Mouse (Mus musculus) limb, embryonic 13.5 days (tissue): ENCODE results near the gene Reln. TPM values are rescaled to one million over a fixed set of nuclear protein-coding genes. Genes with fewer than 3 reads are reported as not detected.

Experiments used
- ATAC-seq: fragments of 200-750 bp; cut with Nextera tagmentation; 2 replicates; pipeline ENCODE4 v1.8.0; 2017; ENCODE audit warnings: low read depth, moderate number of reproducible peaks, moderate TSS enrichment; ENCODE audit not compliant: low FRiP score
- H3K27ac ChIP-seq: fragments of 300-500 bp; sonication (generic); 2 replicates; pipeline ENCODE4 v1.5.1; 2015; ENCODE audit warnings: inconsistent platforms, mild to moderate bottlenecking, moderate library complexity
- H3K27me3 ChIP-seq: fragments of 300-500 bp; sonication (generic); 2 replicates; pipeline ENCODE4 v1.6.1; 2015; ENCODE audit warnings: mild to moderate bottlenecking, inconsistent platforms
- H3K36me3 ChIP-seq: fragments of 300-500 bp; sonication (generic); 2 replicates; pipeline ENCODE4 v1.6.1; 2015; ENCODE audit warnings: inconsistent platforms, mild to moderate bottlenecking, moderate library complexity
- H3K4me1 ChIP-seq: fragments of 300-500 bp; sonication (generic); 2 replicates; pipeline ENCODE4 v1.6.1; 2015; ENCODE audit warnings: inconsistent platforms
- H3K4me2 ChIP-seq: fragments of 300-500 bp; sonication (generic); replicated peaks from 2 replicates; pipeline ENCODE4 v1.6.1; 2015; ENCODE audit warnings: inconsistent platforms, mild to moderate bottlenecking, moderate library complexity
- H3K4me3 ChIP-seq: fragments of 300-500 bp; sonication (generic); 2 replicates; pipeline ENCODE4 v1.5.1; 2015; ENCODE audit warnings: moderate library complexity, mild to moderate bottlenecking, inconsistent platforms
- H3K9ac ChIP-seq: fragments of 300-500 bp; sonication (generic); 2 replicates; pipeline ENCODE4 v1.6.1; 2015; ENCODE audit warnings: mild to moderate bottlenecking, inconsistent platforms
- H3K9me3 ChIP-seq: fragments of 300-500 bp; sonication (generic); 2 replicates; pipeline ENCODE4 v1.6.1; 2016; ENCODE audit warnings: inconsistent platforms
- WGBS: fragments of 180-500 bp; shearing (Covaris S2); methylation state at CpG from one replicate; pipeline ENCODE4 v1.1.7; 2015; 5-methylcytosine and 5-hydroxymethylcytosine counted together
- polyA plus RNA-seq: library from polyadenylated mRNA; unstranded; fragments of >200 nt; fragmentation: Nextera tagmentation; extraction: Ambion mirVana; gene quantifications from 2 replicates; pipeline ENCODE4 v1.2.1, GENCODE M21; 2015

The Reln gene
- polyA plus RNA-seq, 1 experiment from 2014 or later = 2.3 TPM

- Histone ChIP-seq H3K27ac (no peak overlapping the region), H3K9me3 (no peaks in the 10 kb centered on the region), H3K4me3 (no peak overlapping the region), H3K9ac (no peak overlapping the region), H3K4me1 (no peaks in the 10 kb centered on the region), H3K36me3 (no peaks in the 10 kb centered on the region), H3K4me2 (no peak overlapping the region), H3K27me3 (no peaks in the 10 kb centered on the region)
- 66% methylated on average over 12 of the region's 12 CpGs for WGBS
- no peak for ATAC-seq
Observed at GRCm38 (mm10) chr5:21901411-21901810, 443.1 kb downstream of the Reln start.

GRCm38 (mm10) chr5:21900891-21901290, 443.6 kb downstream of the Reln start:
- H3K9ac ChIP-seq = no peak overlapping the region
- H3K27ac ChIP-seq = no peak overlapping the region
- no peaks in the 10 kb centered on the region for H3K27me3 ChIP-seq
- H3K4me3 ChIP-seq = no peak overlapping the region
- ATAC-seq = no peak
- H3K9me3 ChIP-seq = no peaks in the 10 kb centered on the region
- 76% methylated on average over 6 of the region's 6 CpGs for WGBS
- H3K36me3 ChIP-seq = no peaks in the 10 kb centered on the region
- no peaks in the 10 kb centered on the region for H3K4me1 ChIP-seq
- H3K4me2 ChIP-seq = no peak overlapping the region

GRCm38 (mm10) chr5:21898875-21899274, 445.6 kb downstream of the Reln start:
- H3K9ac ChIP-seq = no peak overlapping the region
- no peak overlapping the region for H3K27ac ChIP-seq
- ATAC-seq = no peak
- H3K4me3 ChIP-seq = no peak overlapping the region
- H3K27me3 ChIP-seq = no peaks in the 10 kb centered on the region
- H3K9me3 ChIP-seq = no peaks in the 10 kb centered on the region
- 87% methylated on average over 6 of the region's 6 CpGs for WGBS
- no peak overlapping the region for H3K4me2 ChIP-seq
- no peaks in the 10 kb centered on the region for H3K4me1 ChIP-seq
- H3K36me3 ChIP-seq = no peaks in the 10 kb centered on the region

DNA sequence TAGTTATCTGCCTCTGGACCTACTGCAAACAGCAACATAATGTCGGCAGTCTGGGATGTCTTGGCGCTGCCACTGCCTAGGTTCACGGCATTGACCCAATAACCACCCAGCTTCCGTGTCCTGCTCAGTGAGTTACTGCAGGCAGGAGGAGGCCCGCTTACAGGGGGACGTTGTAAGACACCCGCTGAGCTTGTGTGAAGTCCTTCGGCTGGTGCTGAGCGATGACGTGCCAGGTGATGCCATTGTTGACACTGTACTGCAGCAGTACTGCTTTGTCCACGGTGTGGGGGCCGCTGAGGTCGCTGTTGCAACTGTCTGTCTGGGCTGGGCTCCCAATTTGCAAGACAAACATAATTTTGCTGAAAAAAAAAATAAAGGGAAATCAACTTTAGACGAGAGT, 447.9 kb downstream of the Reln start:
- Histone ChIP-seq H3K27ac (no peak overlapping the region), H3K36me3 (no peaks in the 10 kb centered on the region), H3K4me2 (no peak overlapping the region), H3K27me3 (no peaks in the 10 kb centered on the region), H3K9me3 (no peaks in the 10 kb centered on the region), H3K4me3 (no peak overlapping the region), H3K4me1 (no peaks in the 10 kb centered on the region), H3K9ac (no peak overlapping the region)
- ATAC-seq = no peak
- 77% methylated on average over 14 of the region's 14 CpGs for WGBS

GRCm38 (mm10) chr5:21894168-21894567, 450.3 kb downstream of the Reln start:
- Histone ChIP-seq H3K9ac (no peak overlapping the region), H3K4me2 (no peak overlapping the region), H3K9me3 (no peaks in the 10 kb centered on the region), H3K27ac (no peak overlapping the region), H3K36me3 (no peaks in the 10 kb centered on the region), H3K27me3 (no peaks in the 10 kb centered on the region), H3K4me3 (no peak overlapping the region), H3K4me1 (no peaks in the 10 kb centered on the region)
- no peak for ATAC-seq
- 80% methylated on average over 3 of the region's 3 CpGs for WGBS

DNA sequence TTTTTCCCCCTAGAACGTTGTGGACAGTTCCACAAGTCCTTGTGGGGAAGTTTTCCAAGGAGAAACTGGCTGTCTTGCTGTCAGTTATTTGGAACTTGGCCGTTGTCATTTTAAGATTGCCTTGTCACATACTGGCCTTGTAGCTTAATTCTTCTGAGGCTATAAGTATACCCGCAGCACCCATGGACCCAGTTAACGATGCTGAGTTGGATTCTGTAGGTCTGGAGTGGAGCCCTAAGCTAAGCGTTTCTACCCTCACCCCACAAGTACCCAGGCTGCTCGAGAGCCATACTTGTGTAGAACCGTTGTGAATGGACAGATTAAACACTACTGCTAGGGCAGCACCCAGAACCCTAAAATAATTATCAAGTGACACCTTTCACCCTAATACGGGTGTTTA, 477.8 kb downstream of the Reln start:
- WGBS = 63% methylated on average over 8 of the region's 8 CpGs
- Histone ChIP-seq H3K9ac (no peak overlapping the region), H3K36me3 (no peaks in the 10 kb centered on the region), H3K4me2 (no peak overlapping the region; the same call in 1 of the 2 replicates), H3K4me3 (no peak overlapping the region), H3K4me1 (peaks cover 15% of the 10 kb centered on the region), H3K27ac (no peak overlapping the region), H3K27me3 (0 out of 2 replicates have a peak, but pooled peaks cover 3% of the 10 kb centered on the region), H3K9me3 (no peaks in the 10 kb centered on the region)
- ATAC-seq = no peak

GRCm38 (mm10) chr5:21866311-21866712, 478.2 kb downstream of the Reln start:
- WGBS = 9% methylated on average over 6 of the region's 6 CpGs
- H3K4me3 ChIP-seq = peak overlapping the region; percentile 33; the same call in 1 of the 2 replicates

GRCm38 (mm10) chr5:21865346-21866107, 479.0 kb downstream of the Reln start, which contains the start of gene Slc26a5:
Slc26a5 (minus strand) TSS chr5:21865604.
- 0 out of 2 replicates have a peak, but pooled peaks cover 3% of the 10 kb centered on the region for H3K27me3 ChIP-seq
- ATAC-seq = peak; percentile 80
- peak within 1 kb of the TSS; percentile 67 for H3K4me2 ChIP-seq
- no peaks in the 10 kb centered on the region for H3K36me3 ChIP-seq
- H3K27ac ChIP-seq = no peak within 1 kb of the TSS
- H3K4me1 ChIP-seq = peaks cover 15% of the 10 kb centered on the region
- 1% methylated on average over 27 of the region's 29 CpGs for WGBS
- H3K9ac ChIP-seq = peak within 1 kb of the TSS; percentile 36; the same call in 1 of the 2 replicates
- H3K9me3 ChIP-seq = no peaks in the 10 kb centered on the region
- H3K4me3 ChIP-seq = peak within 1 kb of the TSS; percentile 33

More at GRCm38 (mm10) chr5:21866311-21866712, 478.2 kb downstream of the Reln start:
- no peak overlapping the region for H3K9ac ChIP-seq
- H3K4me1 ChIP-seq = peaks cover 15% of the 10 kb centered on the region
- no peaks in the 10 kb centered on the region for H3K9me3 ChIP-seq
- no peaks in the 10 kb centered on the region for H3K36me3 ChIP-seq
- ATAC-seq = 0 out of 2 replicates have a peak, but pooled peaks have one; percentile 28
- H3K27ac ChIP-seq = no peak overlapping the region
- 0 out of 2 replicates have a peak, but pooled peaks cover 3% of the 10 kb centered on the region for H3K27me3 ChIP-seq
- H3K4me2 ChIP-seq = peak overlapping the region; percentile 67

GRCm38 (mm10) chr5:21858653-21859052, 485.8 kb downstream of the Reln start:
- H3K9me3 ChIP-seq = no peaks in the 10 kb centered on the region
- no peaks in the 10 kb centered on the region for H3K36me3 ChIP-seq
- H3K4me3 ChIP-seq = no peak overlapping the region
- H3K27me3 ChIP-seq = no peaks in the 10 kb centered on the region
- 80% methylated on average over 7 of the region's 7 CpGs for WGBS
- no peaks in the 10 kb centered on the region for H3K4me1 ChIP-seq
- no peak overlapping the region for H3K4me2 ChIP-seq
- H3K9ac ChIP-seq = no peak overlapping the region
- H3K27ac ChIP-seq = no peak overlapping the region
- ATAC-seq = no peak

DNA sequence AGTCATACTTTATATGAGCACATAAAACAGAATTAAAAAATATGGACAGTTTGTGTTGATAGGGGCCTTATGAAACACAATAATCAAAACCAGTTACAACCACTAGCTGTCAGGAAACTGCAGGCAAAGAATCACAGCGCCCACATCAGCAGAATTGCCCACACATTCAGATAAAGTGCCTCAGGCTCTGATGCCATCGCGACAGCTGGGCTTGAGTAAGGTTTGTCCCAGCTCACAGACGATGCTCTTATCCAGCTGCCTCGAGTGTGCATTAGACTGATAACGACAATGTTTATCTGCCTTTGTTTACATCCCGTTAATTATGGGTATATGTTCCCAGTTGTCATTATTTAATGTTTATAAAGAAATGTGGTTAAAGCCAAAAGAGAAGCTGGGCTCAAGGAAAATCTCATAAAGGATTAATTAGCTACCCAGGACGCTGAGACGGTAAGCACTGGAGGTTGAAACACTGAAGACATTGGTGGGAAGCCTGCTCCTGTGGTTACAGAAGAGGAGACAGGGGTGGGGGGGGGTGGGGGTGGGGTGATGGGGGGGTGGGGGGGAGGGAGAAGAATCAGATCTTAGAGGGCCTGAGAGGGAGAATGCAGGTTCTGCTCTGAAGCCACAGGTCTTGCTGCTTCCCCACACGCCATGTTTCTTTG, 492.7 kb downstream of the Reln start:
- 56% methylated on average over 10 of the region's 10 CpGs for WGBS
- no peaks in the 10 kb centered on the region for H3K36me3 ChIP-seq
- no peak for ATAC-seq

DNA sequence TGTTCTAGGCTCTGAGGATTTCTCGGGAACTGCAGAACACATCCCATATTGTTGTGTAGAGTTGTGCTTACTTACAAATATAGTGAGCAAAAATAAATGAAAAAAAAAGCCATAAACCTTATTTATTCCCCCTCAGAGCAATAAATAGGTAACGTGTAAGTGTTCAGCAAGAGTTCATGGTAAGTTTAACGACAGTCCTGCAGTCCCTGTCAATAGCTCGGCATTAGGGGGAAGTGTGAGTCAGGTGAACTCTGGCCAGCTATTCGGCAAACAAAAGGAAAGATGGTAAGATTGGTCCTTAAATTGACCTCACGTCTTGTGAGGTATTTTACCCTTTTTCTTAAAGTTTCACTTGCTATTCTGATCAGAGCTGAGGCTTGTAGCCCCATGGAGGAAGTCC, 497.1 kb downstream of the Reln start:
- Histone ChIP-seq H3K4me3 (no peak overlapping the region), H3K27me3 (no peaks in the 10 kb centered on the region), H3K4me1 (no peaks in the 10 kb centered on the region), H3K9me3 (no peaks in the 10 kb centered on the region), H3K36me3 (no peaks in the 10 kb centered on the region), H3K4me2 (no peak overlapping the region), H3K27ac (no peak overlapping the region), H3K9ac (no peak overlapping the region)
- WGBS = 45% methylated on average over 6 of the region's 6 CpGs
- no peak for ATAC-seq

More for the DNA sequence above, 492.7 kb downstream of the Reln start:
- no peaks in the 10 kb centered on the region for H3K4me1 ChIP-seq
- no peak overlapping the region for H3K4me2 ChIP-seq
- H3K4me3 ChIP-seq = no peak overlapping the region
- H3K9me3 ChIP-seq = no peaks in the 10 kb centered on the region
- no peaks in the 10 kb centered on the region for H3K27me3 ChIP-seq
- no peak overlapping the region for H3K9ac ChIP-seq
- H3K27ac ChIP-seq = no peak overlapping the region

GRCm38 (mm10) chr5:21846616-21847290, 497.7 kb downstream of the Reln start:
- no peak overlapping the region for H3K4me2 ChIP-seq
- H3K36me3 ChIP-seq = no peaks in the 10 kb centered on the region
- no peak overlapping the region for H3K4me3 ChIP-seq
- no peaks in the 10 kb centered on the region for H3K9me3 ChIP-seq
- no peak overlapping the region for H3K9ac ChIP-seq
- 80% methylated on average over 20 of the region's 20 CpGs for WGBS
- no peaks in the 10 kb centered on the region for H3K4me1 ChIP-seq
- H3K27ac ChIP-seq = no peak overlapping the region
- ATAC-seq = no peak
- H3K27me3 ChIP-seq = no peaks in the 10 kb centered on the region
